Mouse (Mus musculus) CD4-positive, CD25-positive, alpha-beta regulatory T cell, adult 4 months (primary cell): ENCODE data around the gene Cnot3. TPM values are rescaled to one million over a fixed set of nuclear protein-coding genes. Genes with fewer than 3 reads are reported as not detected.
A peak's percentile ranks its signal among the peaks of the same experiment; 100 is the strongest.
"Not testable (repeated sequence)": the region's sequence is repeated elsewhere in the genome, so short reads cannot be mapped to it uniquely, and the experiment has no call there.

Experiments
- ATAC-seq: one replicate; pipeline ENCODE4 v1.8.0; 2017
- polyA plus RNA-seq, 2 experiments: library from polyadenylated mRNA; unstranded; fragments of 100-300 nt; shearing (Covaris generic); gene quantifications; one replicate each; pipeline ENCODE4 v1.2.1; 2017

Gene Cnot3
- polyA plus RNA-seq: 10 to 100 TPM; 30.3 to 50.6 TPM

GRCm38 (mm10) chr7:3644672-3645487, at the start of gene Cnot3:
Gene Cnot3, plus strand, starts transcription at chr7:3645268.
- ATAC-seq: peak; percentile 86

DNA sequence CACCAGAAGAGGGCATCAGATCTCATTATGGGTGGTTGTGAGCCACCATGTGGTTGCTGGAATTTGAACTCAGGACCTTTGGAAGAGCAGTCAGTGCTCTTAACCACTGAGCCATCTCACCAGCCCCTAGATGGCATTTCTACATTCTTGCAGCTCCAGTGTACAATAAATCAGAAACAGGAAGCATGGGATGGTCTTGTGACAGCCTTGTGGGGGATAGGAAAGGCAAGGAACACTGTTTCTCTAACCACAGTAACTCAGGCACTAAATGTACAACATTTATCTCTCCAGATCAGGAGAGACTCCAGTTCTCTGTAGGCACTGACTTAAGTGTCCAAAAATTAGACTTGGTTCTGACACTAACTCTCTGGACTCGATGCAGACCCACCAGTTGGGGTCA, 47.3 kb upstream of the Cnot3 start:
- not testable (repeated sequence) for ATAC-seq

GRCm38 (mm10) chr7:3601119-3601518, 43.9 kb upstream of the Cnot3 start:
- ATAC-seq: peak; percentile 94

DNA sequence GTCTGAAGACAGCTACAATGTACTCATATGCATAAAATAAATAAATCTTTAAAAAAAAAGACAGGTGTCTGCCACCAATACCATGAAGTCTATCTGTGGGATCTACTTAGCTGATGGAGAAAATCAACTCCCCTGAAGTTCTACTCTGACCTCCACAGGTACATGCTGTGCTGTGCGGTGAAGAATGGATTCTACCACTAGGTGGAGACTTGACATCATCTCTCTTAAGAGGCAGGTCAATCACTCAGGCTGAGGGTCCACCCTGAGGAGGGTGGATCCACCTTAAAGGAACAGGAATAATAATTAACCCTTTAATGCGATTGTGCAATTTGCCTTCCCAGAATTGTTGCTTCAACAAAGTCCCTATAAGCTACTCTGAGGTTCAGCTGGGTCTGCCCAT, 38.3 kb upstream of the Cnot3 start:
- no peak for ATAC-seq

GRCm38 (mm10) chr7:3607391-3607790, 37.7 kb upstream of the Cnot3 start:
- no peak for ATAC-seq

DNA sequence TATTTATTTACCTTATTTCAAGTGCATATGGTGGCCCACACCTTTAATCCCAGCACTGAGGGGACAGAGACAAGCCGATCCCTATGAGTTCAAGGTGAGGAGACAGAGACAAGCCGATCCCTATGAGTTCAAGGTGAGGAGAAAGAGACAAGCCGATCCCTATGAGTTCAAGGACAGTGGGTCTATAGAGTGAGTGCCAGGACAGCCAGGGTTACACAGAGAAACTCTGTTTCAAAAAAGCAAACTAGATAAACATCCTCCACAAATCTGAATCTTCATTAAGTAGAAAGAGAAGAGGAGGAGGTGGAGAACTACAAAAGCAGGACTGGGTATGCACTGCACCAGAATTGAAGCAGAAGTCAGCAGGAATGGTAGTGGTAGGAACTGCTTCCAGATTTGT, 36.4 kb upstream of the Cnot3 start:
- no peak for ATAC-seq

GRCm38 (mm10) chr7:3609082-3609481, 36.0 kb upstream of the Cnot3 start:
- no peak for ATAC-seq

DNA sequence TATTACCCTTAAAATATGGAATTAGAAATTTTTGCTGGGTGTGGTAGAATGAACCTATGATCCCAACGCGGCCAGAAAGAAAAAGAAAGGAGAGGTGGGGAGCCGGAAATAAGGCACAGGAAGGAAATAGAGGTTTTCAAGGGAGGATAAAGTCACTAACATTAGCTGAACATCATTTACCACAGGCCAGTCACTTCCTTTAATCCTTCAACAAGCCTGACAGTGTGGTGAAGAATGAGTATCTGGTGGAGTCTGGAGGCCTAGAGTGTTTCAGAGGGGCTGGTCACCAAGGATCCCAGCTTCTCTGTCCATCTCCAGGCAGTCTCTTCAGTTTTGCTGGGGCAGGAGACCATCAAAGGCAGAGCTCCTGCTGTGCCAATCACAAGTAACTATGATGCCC, 34.6 kb upstream of the Cnot3 start:
- no peak for ATAC-seq

DNA sequence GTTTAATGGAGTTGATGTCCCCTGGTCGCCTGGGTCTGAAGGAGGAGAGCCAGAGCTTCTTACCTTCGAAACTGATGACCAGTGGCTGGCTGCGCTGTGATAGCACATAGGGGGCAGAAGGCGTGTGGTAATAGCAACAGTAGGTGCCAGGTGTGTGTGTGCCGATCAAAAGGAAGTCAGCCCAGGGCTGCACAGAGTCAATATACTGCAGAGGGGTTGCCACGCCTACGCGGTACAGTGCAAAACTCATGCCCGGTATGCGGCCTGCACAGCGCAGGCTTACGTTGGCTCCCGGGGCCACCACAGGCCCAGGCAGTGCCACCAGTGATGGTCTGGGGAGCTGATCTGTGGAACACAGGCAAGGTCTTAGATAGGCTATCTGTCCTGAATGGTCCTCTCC, 34.1 kb upstream of the Cnot3 start:
- no peak for ATAC-seq

- no peak for ATAC-seq
Measured at GRCm38 (mm10) chr7:3614021-3614420, 31.0 kb upstream of the Cnot3 start.

GRCm38 (mm10) chr7:3616057-3616388, 29.0 kb upstream of the Cnot3 start, which contains the start of gene Oscar:
Gene Oscar, minus strand, starts transcription at chr7:3616157.
- no peak for ATAC-seq

DNA sequence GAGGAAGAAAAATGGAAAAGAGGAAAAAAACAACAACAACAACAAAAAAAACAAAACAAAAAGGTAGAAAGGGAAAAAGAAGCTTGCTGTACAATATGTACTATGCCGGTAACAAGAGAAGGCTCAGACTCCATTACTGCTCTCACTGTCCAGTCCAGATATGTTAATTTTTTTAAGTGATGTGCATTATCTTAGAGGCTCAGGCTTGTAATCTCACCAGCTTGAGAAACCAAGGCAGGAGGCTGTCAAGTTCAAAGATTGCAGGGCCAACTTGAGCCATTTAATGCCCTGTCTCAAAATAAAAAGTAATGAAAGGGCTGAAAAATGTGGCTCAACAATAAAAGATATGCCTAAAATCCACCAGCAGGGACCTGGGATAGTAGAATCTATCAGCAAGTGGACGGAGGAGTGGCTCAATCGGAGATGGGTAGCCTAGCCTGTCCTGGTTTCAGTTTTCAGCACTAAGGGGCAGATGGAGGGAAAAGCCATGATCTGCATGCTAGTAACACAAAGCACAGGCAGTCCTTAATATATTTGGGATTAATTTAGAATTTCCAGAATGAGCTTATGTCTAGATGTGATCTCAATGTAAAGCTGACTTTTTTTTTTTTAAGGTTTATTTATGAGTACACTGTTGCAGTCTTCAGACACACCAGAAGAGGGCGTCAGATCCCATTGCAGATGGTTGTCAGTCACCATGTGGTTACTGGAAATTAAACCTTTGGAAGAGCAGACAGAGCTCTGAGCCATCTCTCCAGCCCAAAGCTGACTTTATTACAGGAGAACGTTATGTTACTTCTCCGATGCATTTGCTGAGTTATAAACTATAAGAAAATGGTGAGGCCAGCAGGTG, 28.5 kb upstream of the Cnot3 start:
- ATAC-seq: peak; percentile 45

- peak; percentile 99 for ATAC-seq
Measured at GRCm38 (mm10) chr7:3617242-3617995, 27.6 kb upstream of the Cnot3 start, which contains the start of gene Ndufa3. Gene Ndufa3, plus strand, starts transcription at chr7:3617373.

- peak; percentile 2 for ATAC-seq
Measured at GRCm38 (mm10) chr7:3629030-3629429, 16.0 kb upstream of the Cnot3 start.

- peak; percentile 93 for ATAC-seq
Measured at GRCm38 (mm10) chr7:3629543-3630477, 15.3 kb upstream of the Cnot3 start, which contains the start of the genes Tfpt and Prpf31. Gene Tfpt, minus strand, starts transcription at chr7:3629929. Gene Prpf31, plus strand, starts transcription at chr7:3629985.

- no peak for ATAC-seq
Measured at GRCm38 (mm10) chr7:3630478-3630815, 14.6 kb upstream of the Cnot3 start.

DNA sequence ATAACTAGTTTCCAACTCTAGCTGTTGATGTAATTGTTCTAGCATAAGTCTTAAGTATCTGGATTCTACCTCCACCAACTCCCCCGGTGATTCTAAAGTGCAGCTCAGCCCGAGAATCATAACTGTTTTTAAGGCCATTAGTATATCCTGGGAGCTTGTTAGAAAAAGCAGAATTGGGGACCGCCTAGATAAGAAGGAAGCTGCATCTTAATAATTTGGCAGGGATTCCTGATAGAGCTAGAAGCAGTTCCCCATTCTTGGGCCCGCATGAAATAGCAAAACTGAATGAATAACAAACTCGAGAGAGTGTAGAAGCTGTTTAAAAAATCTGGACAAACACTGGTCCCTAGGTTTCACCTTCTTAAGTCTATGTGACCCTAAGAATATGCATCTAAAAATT, 1.7 kb upstream of the Cnot3 start:
- ATAC-seq: no peak

DNA sequence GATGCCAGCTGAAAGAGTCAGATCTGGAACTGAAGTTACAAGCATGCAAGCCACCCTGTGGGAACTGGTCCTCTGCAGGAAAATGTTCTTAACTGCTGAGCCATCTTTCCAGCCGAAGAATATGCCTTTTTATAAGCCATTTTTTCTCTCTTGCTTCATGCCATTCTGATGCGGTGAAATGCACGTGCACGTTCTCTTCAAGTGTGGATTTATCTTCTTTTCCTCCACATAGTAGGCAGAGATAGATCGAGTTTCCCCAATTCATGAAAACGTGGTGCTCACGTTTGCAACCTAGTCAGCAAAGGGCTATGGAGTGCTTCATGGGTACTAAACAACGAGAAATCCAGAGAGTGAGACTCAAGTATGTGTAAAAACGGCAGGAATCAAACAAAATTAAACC, 1.2 kb upstream of the Cnot3 start:
- ATAC-seq: no peak

DNA sequence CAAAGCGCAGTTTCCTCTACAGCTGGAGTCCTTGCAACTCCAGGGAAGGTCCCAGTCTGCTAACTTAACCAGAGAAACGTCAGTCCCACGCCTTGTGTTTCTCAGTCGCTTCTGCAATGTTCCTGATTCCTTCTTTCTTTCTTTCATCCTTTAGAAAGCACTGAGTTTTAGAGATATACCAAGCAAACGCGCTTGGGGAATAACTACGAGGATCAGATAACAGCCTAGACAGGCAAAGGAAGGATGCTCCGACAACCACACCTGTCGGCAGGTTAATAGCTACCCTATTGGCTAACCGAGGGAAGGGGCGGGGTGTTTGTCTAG, 758 bp upstream of the Cnot3 start:
- ATAC-seq: no peak

- no peak for ATAC-seq
Measured at GRCm38 (mm10) chr7:3645488-3646025, 489 bp downstream of the Cnot3 start.

DNA sequence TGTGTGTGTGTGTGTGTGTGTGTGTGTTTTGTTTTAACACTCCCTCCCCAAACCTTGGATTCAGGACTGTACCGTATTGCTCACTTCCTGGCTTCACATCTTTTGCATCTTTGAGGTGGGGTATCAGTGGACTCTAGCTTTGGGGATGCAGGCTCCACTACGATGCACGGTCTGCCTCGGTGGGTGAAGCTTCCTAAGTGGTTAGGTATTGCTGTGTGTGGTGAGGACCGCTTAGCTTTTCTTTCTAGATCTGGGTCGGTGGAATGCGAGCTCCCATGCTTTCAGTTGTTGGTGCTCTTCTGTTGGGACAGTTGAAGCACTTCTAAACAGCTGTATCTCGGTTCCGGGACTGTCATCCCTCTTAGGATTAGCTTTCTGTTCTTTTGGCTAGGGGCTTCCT, 1.1 kb downstream of the Cnot3 start:
- no peak for ATAC-seq

- ATAC-seq: no peak
Measured at GRCm38 (mm10) chr7:3646641-3647040, 1.6 kb downstream of the Cnot3 start.
